Mouse (Mus musculus): ENCODE data around the gene Rsg1. TPM values are rescaled to one million over a fixed set of nuclear protein-coding genes. Genes with fewer than 3 reads are reported as not detected.

Rsg1 gene
- total and polyA plus RNA-seq, 2 experiments from 2014 or later = 2.4 to 3.9 TPM

GRCm38 (mm10) chr4:141240617-141241016 is 26.9 kb downstream of the Rsg1 start:
- DNase-seq (ENCODE audit: low spot score) (no peak), ATAC-seq (no peak)
- Histone ChIP-seq H3K4me2 (ENCODE audit: low read depth, low read length) (no peak overlapping the region), H3K4me3 (ENCODE audit: low read length) (no peak overlapping the region), H3K4me1 (ENCODE audit: insufficient read depth, low read length) (peaks cover 23% of the 10 kb centered on the region; the same call in 1 of the 2 replicates), H3K27ac (no peak overlapping the region), H3K27me3 (ENCODE audit: insufficient read depth, low read length) (peaks cover 16% of the 10 kb centered on the region; the same call in 1 of the 2 replicates), H3K9me3 (ENCODE audit: low read length) (no peaks in the 10 kb centered on the region), H3K36me3 (ENCODE audit: insufficient read depth, low read length) (no peaks in the 10 kb centered on the region), H3K9ac (replicated peaks; ENCODE audit: low read length) (no peak overlapping the region)
- TF ChIP-seq CTCF (IDR thresholded peaks at IDR 0.05; ENCODE audit: low read depth) = no peak
- 3% methylated on average over 14 of the region's 14 CpGs for WGBS

- peaks cover 23% of the 10 kb centered on the region; the same call in 1 of the 2 replicates for H3K4me1 ChIP-seq (ENCODE audit: insufficient read depth, low read length)
- WGBS = 39% methylated on average over 15 of the region's 15 CpGs
- TF ChIP-seq CTCF (IDR thresholded peaks at IDR 0.05; ENCODE audit: low read depth) = no peak
These were observed 28.1 kb downstream of the Rsg1 start for GRCm38 (mm10) chr4:141241861-141242260.

GRCm38 (mm10) chr4:141242651-141243241 is 29.0 kb downstream of the Rsg1 start:
- Histone ChIP-seq H3K9ac (replicated peaks; ENCODE audit: low read length) (no peak overlapping the region), H3K4me2 (ENCODE audit: low read depth, low read length) (no peak overlapping the region), H3K36me3 (ENCODE audit: insufficient read depth, low read length) (no peaks in the 10 kb centered on the region), H3K27me3 (ENCODE audit: insufficient read depth, low read length) (peaks cover 19% of the 10 kb centered on the region), H3K9me3 (ENCODE audit: low read length) (no peaks in the 10 kb centered on the region), H3K4me3 (ENCODE audit: low read length) (no peak overlapping the region), H3K27ac (no peak overlapping the region), H3K4me1 (ENCODE audit: insufficient read depth, low read length) (peaks cover 25% of the 10 kb centered on the region; the same call in 1 of the 2 replicates)
- 7% methylated on average over 10 of the region's 11 CpGs for WGBS
- DNase-seq (ENCODE audit: low spot score) = peak; percentile 38
- TF ChIP-seq CTCF (IDR thresholded peaks at IDR 0.05; ENCODE audit: low read depth) = no peak
- no peak for ATAC-seq

More at GRCm38 (mm10) chr4:141241861-141242260, 28.1 kb downstream of the Rsg1 start:
- Histone ChIP-seq H3K27me3 (ENCODE audit: insufficient read depth, low read length) (peaks cover 16% of the 10 kb centered on the region), H3K27ac (no peak overlapping the region), H3K9me3 (ENCODE audit: low read length) (no peaks in the 10 kb centered on the region), H3K9ac (replicated peaks; ENCODE audit: low read length) (no peak overlapping the region), H3K4me3 (ENCODE audit: low read length) (no peak overlapping the region), H3K4me2 (ENCODE audit: low read depth, low read length) (no peak overlapping the region), H3K36me3 (ENCODE audit: insufficient read depth, low read length) (no peaks in the 10 kb centered on the region)
- ATAC-seq (no peak), DNase-seq (ENCODE audit: low spot score) (no peak)

- H3K27ac ChIP-seq = no peak overlapping the region
- DNase-seq (ENCODE audit: low spot score) = no peak
- ATAC-seq = no peak
- H3K9ac ChIP-seq (replicated peaks; ENCODE audit: low read length) = no peak overlapping the region
- no peaks in the 10 kb centered on the region for H3K9me3 ChIP-seq (ENCODE audit: low read length)
- TF ChIP-seq CTCF (IDR thresholded peaks at IDR 0.05; ENCODE audit: low read depth) = no peak
- WGBS = 71% methylated on average over 5 of the region's 5 CpGs
- peaks cover 27% of the 10 kb centered on the region; the same call in 1 of the 2 replicates for H3K4me1 ChIP-seq (ENCODE audit: insufficient read depth, low read length)
- no peaks in the 10 kb centered on the region for H3K36me3 ChIP-seq (ENCODE audit: insufficient read depth, low read length)
- H3K4me3 ChIP-seq (ENCODE audit: low read length) = no peak overlapping the region
- no peak overlapping the region for H3K4me2 ChIP-seq (ENCODE audit: low read depth, low read length)
- peaks cover 22% of the 10 kb centered on the region for H3K27me3 ChIP-seq (ENCODE audit: insufficient read depth, low read length)
These were observed 29.9 kb downstream of the Rsg1 start for GRCm38 (mm10) chr4:141243636-141244035.

GRCm38 (mm10) chr4:141244401-141244800 is 30.6 kb downstream of the Rsg1 start:
- H3K36me3 ChIP-seq (ENCODE audit: insufficient read depth, low read length) = no peaks in the 10 kb centered on the region
- 35% methylated on average over 5 of the region's 5 CpGs for WGBS
- DNase-seq (ENCODE audit: low spot score) (peak; percentile 32), ATAC-seq (peak; percentile 5; the same call in 1 of the 2 replicates)
- H3K4me2 ChIP-seq (ENCODE audit: low read depth, low read length) = no peak overlapping the region
- peaks cover 22% of the 10 kb centered on the region; the same call in 1 of the 2 replicates for H3K4me1 ChIP-seq (ENCODE audit: insufficient read depth, low read length)
- H3K4me3 ChIP-seq (ENCODE audit: low read length) = no peak overlapping the region
- no peaks in the 10 kb centered on the region for H3K9me3 ChIP-seq (ENCODE audit: low read length)
- H3K27ac ChIP-seq = peak overlapping the region; percentile 81
- no peak for TF ChIP-seq CTCF (IDR thresholded peaks at IDR 0.05; ENCODE audit: low read depth)
- no peak overlapping the region for H3K9ac ChIP-seq (replicated peaks; ENCODE audit: low read length)
- H3K27me3 ChIP-seq (ENCODE audit: insufficient read depth, low read length) = peaks cover 20% of the 10 kb centered on the region

- H3K9me3 ChIP-seq (ENCODE audit: low read length) = no peaks in the 10 kb centered on the region
- H3K9ac ChIP-seq (replicated peaks; ENCODE audit: low read length) = no peak overlapping the region
- peaks cover 18% of the 10 kb centered on the region; the same call in 1 of the 2 replicates for H3K4me1 ChIP-seq (ENCODE audit: insufficient read depth, low read length)
- no peaks in the 10 kb centered on the region for H3K36me3 ChIP-seq (ENCODE audit: insufficient read depth, low read length)
- no peak overlapping the region for H3K4me3 ChIP-seq (ENCODE audit: low read length)
- peak; percentile 84 for ATAC-seq
- peak overlapping the region; percentile 81 for H3K27ac ChIP-seq
- TF ChIP-seq CTCF (IDR thresholded peaks at IDR 0.05; ENCODE audit: low read depth) = peak; percentile 28; the same call in 1 of the 2 replicates
- peaks cover 20% of the 10 kb centered on the region for H3K27me3 ChIP-seq (ENCODE audit: insufficient read depth, low read length)
- no peak overlapping the region; the same call in 1 of the 2 replicates for H3K4me2 ChIP-seq (ENCODE audit: low read depth, low read length)
- 17% methylated on average over 9 of the region's 9 CpGs for WGBS
- DNase-seq (ENCODE audit: low spot score) = peak; percentile 83
These were observed 31.2 kb downstream of the Rsg1 start for GRCm38 (mm10) chr4:141244931-141245425.

Data from hindbrain, postnatal 0 days (tissue).